Mouse (Mus musculus) telencephalon, adult 2 months (tissue): ENCODE measurements at regions not wholly inside any gene's neighbourhood (a gene's known extent, or its start where the extent isn't known, plus 50 kb on each side); places are given as distances from the start of the nearest gene placed in this dataset.

Experiments used
- DNase-seq: peaks from one replicate; pipeline ENCODE4 v3.0.0-alpha.2; 2011; ENCODE audit warnings: low read depth, low spot score

- no peak for DNase-seq
Observed at GRCm38 (mm10) chr10:101486504-101486903, 194.8 kb upstream of the Mgat4c start.

- no peak for DNase-seq
Observed at GRCm38 (mm10) chr10:101490418-101491055, 190.8 kb upstream of the Mgat4c start.

DNA sequence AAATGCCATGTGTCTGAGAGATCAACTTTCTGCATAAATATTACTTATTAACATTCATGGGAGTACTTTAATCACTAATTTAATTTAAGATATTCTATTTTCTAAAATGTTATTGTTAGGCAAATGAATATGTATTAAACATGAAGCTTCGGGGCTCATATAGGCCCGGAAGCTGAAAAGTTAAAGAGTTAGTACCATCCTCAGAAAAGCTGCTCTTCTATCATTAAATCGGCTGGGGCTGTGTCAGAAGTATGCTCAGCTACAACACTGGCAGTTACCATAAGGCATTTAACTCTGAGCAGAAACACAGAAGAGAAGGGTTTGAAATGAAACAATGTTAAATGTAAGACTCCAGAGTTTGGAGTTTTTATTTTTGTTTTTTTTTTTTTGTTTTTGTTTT, 166.2 kb upstream of the Mgat4c start:
- no peak for DNase-seq

GRCm38 (mm10) chr10:101516930-101517329, 164.4 kb upstream of the Mgat4c start:
- DNase-seq, result peak; percentile 31

DNA sequence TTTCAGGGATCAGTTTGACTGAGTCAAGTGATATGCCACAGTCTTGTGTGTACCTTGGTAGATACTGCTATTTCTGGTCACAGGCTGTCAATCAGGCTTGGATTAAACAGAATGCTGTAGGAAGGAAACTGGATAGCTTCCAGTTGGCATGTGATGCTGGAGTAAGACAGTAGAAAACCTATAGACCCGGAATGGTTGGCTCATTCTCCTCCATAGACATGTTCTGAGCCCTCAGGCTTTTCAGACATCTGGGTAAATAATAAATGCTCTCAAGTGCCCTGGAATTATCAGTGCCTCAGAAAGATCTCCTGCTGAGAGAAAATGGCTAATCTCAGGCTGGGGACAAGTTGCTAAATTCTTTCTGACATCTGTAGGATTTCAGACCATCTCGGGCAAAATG, 149.0 kb upstream of the Mgat4c start:
- no peak for DNase-seq

DNA sequence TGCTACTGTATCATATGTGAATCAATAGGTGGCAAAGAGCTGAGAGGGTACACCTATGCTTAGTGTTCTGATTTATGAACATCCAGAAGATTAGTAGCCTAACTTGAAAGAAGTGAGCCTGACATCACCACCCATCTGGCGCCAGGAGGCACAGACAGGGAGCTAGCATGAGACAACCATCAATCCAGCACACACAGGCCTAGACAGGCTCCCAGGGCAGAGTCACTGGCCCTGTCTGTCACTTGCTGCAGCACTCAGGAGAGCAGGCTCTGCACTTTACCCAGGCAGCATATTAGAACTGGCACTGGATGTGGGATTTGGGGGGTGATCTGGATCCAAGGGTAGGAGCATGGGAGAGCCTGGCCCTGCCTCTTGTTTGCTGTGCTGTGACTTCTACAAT, 137.1 kb upstream of the Mgat4c start:
- no peak for DNase-seq

DNA sequence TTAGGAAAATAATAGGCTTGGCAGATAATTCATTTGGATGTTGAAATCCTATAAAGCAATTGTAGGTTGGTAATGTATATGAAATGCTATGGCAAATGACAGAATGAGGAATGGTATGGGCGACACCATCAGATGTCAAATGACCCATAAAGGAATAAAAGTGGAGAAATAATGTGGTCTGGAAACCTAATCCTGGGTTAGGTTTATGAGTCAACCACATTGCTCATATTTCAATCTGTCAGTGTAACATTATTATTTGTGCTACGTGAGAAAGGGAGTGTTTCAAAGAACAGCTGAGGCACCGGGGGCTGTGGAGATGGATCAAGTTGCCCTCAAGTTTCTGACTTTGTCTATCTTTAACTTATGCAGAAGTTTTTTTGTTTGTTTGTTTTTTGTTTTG, 130.6 kb upstream of the Mgat4c start:
- no peak for DNase-seq
